Mouse (Mus musculus) erythroblast, embryonic 14.5 days (primary cell): ENCODE measurements around the gene Ptprj. TPM values are rescaled to one million over a fixed set of nuclear protein-coding genes. Genes with fewer than 3 reads are reported as not detected.
A peak's percentile ranks its signal among the peaks of the same experiment; 100 is the strongest.

ENCODE experiments used
- H3K27me3 ChIP-seq: 2 replicates; pipeline ENCODE4 v1.6.1; 2012; ENCODE audit warnings: inconsistent platforms; ENCODE audit not compliant: control insufficient read depth
- H3K36me3 ChIP-seq: 2 replicates; pipeline ENCODE4 v1.6.1; 2012; ENCODE audit warnings: mild to moderate bottlenecking, inconsistent platforms; ENCODE audit not compliant: control insufficient read depth
- H3K4me1 ChIP-seq: 2 replicates; pipeline ENCODE4 v1.6.1; 2012; ENCODE audit warnings: inconsistent platforms; ENCODE audit not compliant: control insufficient read depth
- H3K4me3 ChIP-seq: replicated peaks from 2 replicates; pipeline ENCODE3; 2012; ENCODE audit warnings: moderate library complexity, mild to moderate bottlenecking, inconsistent platforms
- H3K9me3 ChIP-seq: 2 replicates; pipeline ENCODE4 v1.6.1; 2012; ENCODE audit warnings: low read length, inconsistent platforms, mixed read lengths; ENCODE audit not compliant: control insufficient read depth
- GATA1 ChIP-seq: IDR thresholded peaks from 2 replicates; pipeline ENCODE4 v1.6.1; 2012; ENCODE audit warnings: low read length, inconsistent platforms, mixed read lengths
- TAL1 ChIP-seq: IDR thresholded peaks from 3 replicates; pipeline ENCODE4 v1.6.1; 2012; ENCODE audit warnings: low read length, inconsistent platforms, mixed read lengths
- polyA plus RNA-seq: library from polyadenylated mRNA; stranded (reverse); fragments of >175 nt; gene quantifications from 2 replicates; pipeline ENCODE4 v1.2.3, GENCODE M21; 2012

Ptprj gene
- polyA plus RNA-seq, 1 experiment = not detected

- Histone ChIP-seq H3K9me3 (no peaks in the 10 kb centered on the region), H3K36me3 (no peaks in the 10 kb centered on the region), H3K27me3 (peaks cover 33% of the 10 kb centered on the region), H3K4me3 (peak overlapping the region; percentile 87), H3K4me1 (peaks cover 60% of the 10 kb centered on the region)
- TF ChIP-seq GATA1 = no peak
- TF ChIP-seq TAL1 = no peak
These were observed 665 bp downstream of the Ptprj start for GRCm38 (mm10) chr2:90579728-90580235.

GRCm38 (mm10) chr2:90579038-90579727, 1.3 kb downstream of the Ptprj start:
- no peaks in the 10 kb centered on the region for H3K9me3 ChIP-seq
- peaks cover 66% of the 10 kb centered on the region for H3K4me1 ChIP-seq
- peaks cover 33% of the 10 kb centered on the region for H3K27me3 ChIP-seq
- peak overlapping the region; percentile 87 for H3K4me3 ChIP-seq
- no peak for TF ChIP-seq TAL1
- TF ChIP-seq GATA1 = no peak
- H3K36me3 ChIP-seq = no peaks in the 10 kb centered on the region

- peaks cover 70% of the 10 kb centered on the region for H3K4me1 ChIP-seq
- peaks cover 28% of the 10 kb centered on the region for H3K27me3 ChIP-seq
- H3K9me3 ChIP-seq = no peaks in the 10 kb centered on the region
- no peaks in the 10 kb centered on the region for H3K36me3 ChIP-seq
- no peak overlapping the region for H3K4me3 ChIP-seq
- no peak for TF ChIP-seq GATA1
- no peak for TF ChIP-seq TAL1
These were observed 2.8 kb downstream of the Ptprj start for GRCm38 (mm10) chr2:90577451-90578279.

GRCm38 (mm10) chr2:90576936-90577335, 3.5 kb downstream of the Ptprj start:
- Histone ChIP-seq H3K4me3 (no peak overlapping the region), H3K36me3 (no peaks in the 10 kb centered on the region), H3K27me3 (peaks cover 23% of the 10 kb centered on the region), H3K4me1 (peaks cover 68% of the 10 kb centered on the region), H3K9me3 (no peaks in the 10 kb centered on the region)
- TF ChIP-seq TAL1 (no peak), GATA1 (no peak)

GRCm38 (mm10) chr2:90576411-90576810, 4.0 kb downstream of the Ptprj start:
- H3K36me3 ChIP-seq = no peaks in the 10 kb centered on the region
- peaks cover 18% of the 10 kb centered on the region for H3K27me3 ChIP-seq
- H3K4me3 ChIP-seq = no peak overlapping the region
- no peak for TF ChIP-seq GATA1
- no peak for TF ChIP-seq TAL1
- H3K9me3 ChIP-seq = no peaks in the 10 kb centered on the region; the same call in 1 of the 2 replicates
- peaks cover 63% of the 10 kb centered on the region for H3K4me1 ChIP-seq

GRCm38 (mm10) chr2:90575713-90576112, 4.7 kb downstream of the Ptprj start:
- Histone ChIP-seq H3K9me3 (no peaks in the 10 kb centered on the region; the same call in 1 of the 2 replicates), H3K27me3 (peaks cover 11% of the 10 kb centered on the region), H3K4me1 (peaks cover 60% of the 10 kb centered on the region), H3K36me3 (no peaks in the 10 kb centered on the region), H3K4me3 (no peak overlapping the region)
- no peak for TF ChIP-seq GATA1
- no peak for TF ChIP-seq TAL1

GRCm38 (mm10) chr2:90575116-90575515, 5.3 kb downstream of the Ptprj start:
- peaks cover 8% of the 10 kb centered on the region for H3K27me3 ChIP-seq
- H3K36me3 ChIP-seq = no peaks in the 10 kb centered on the region
- TF ChIP-seq GATA1 (0 out of 2 replicates have a peak, but pooled peaks have one; percentile 31), TAL1 (no peak)
- no peak overlapping the region for H3K4me3 ChIP-seq
- H3K9me3 ChIP-seq = no peaks in the 10 kb centered on the region; the same call in 1 of the 2 replicates
- H3K4me1 ChIP-seq = peaks cover 60% of the 10 kb centered on the region

GRCm38 (mm10) chr2:90574536-90574935, 5.9 kb downstream of the Ptprj start:
- TF ChIP-seq TAL1 (no peak), GATA1 (no peak)
- Histone ChIP-seq H3K36me3 (no peaks in the 10 kb centered on the region), H3K4me3 (peak overlapping the region; percentile 49), H3K9me3 (no peaks in the 10 kb centered on the region; the same call in 1 of the 2 replicates), H3K4me1 (peaks cover 55% of the 10 kb centered on the region), H3K27me3 (peaks cover 3% of the 10 kb centered on the region)
